Mouse (Mus musculus) regulatory T cell (primary cell): Measurements from ENCODE around the gene Gpr137.
"Not testable (repeated sequence)": the region's sequence is repeated elsewhere in the genome, so short reads cannot be mapped to it uniquely, and the experiment has no call there.

Experiments
- in situ Hi-C: fragments of 300-600 bp; cut with MboI, MseI; formaldehyde crosslinking; loops from one replicate; pipeline ENCODE4 v1.15.1; 2025; ENCODE audit warnings: high pct_unique_total_duplicates

Gpr137 gene

GRCm38 (mm10) chr19:6942249-6942691 is at the start of gene Gpr137:
Gene Gpr137 (minus strand): TSS chr19:6942480.
- in situ Hi-C loops: no loop called here

GRCm38 (mm10) chr19:6991166-6991565 is 48.9 kb upstream of the Gpr137 start:
- in situ Hi-C loops: not testable (repeated sequence)

- in situ Hi-C loops: no loop called here
Measured at GRCm38 (mm10) chr19:6990712-6991111, 48.4 kb upstream of the Gpr137 start.

GRCm38 (mm10) chr19:6989251-6989650 is 47.0 kb upstream of the Gpr137 start:
- in situ Hi-C loops: no loop called here

GRCm38 (mm10) chr19:6987904-6988285 is 45.6 kb upstream of the Gpr137 start:
- in situ Hi-C loops: no loop called here

GRCm38 (mm10) chr19:6987061-6987903 is 45.0 kb upstream of the Gpr137 start, which contains the start of gene Vegfb:
Gene Vegfb (minus strand): TSS chr19:6987651.
- in situ Hi-C loops: no loop called here

GRCm38 (mm10) chr19:6985951-6986708 is 43.9 kb upstream of the Gpr137 start:
- in situ Hi-C loops: no loop called here

- in situ Hi-C loops: no loop called here
Measured at GRCm38 (mm10) chr19:6985300-6985699, 43.0 kb upstream of the Gpr137 start.

- in situ Hi-C loops: no loop called here
Measured at GRCm38 (mm10) chr19:6983621-6984020, 41.3 kb upstream of the Gpr137 start.

GRCm38 (mm10) chr19:6981465-6981864 is 39.2 kb upstream of the Gpr137 start:
- in situ Hi-C loops: no loop called here

GRCm38 (mm10) chr19:6980381-6981093 is 38.3 kb upstream of the Gpr137 start, which contains the start of gene Fkbp2:
Gene Fkbp2 (minus strand): TSS chr19:6980501.
- in situ Hi-C loops: no loop called here

GRCm38 (mm10) chr19:6979486-6980380 is 37.5 kb upstream of the Gpr137 start:
- in situ Hi-C loops: loop anchor here (10.0 kb wide), 1 partner anchor 905 kb away; the partner anchor contains the start of gene Vps51

- in situ Hi-C loops: loop anchor here (10.0 kb wide), 1 partner anchor 904 kb away; the partner anchor contains the start of gene Vps51
Measured at GRCm38 (mm10) chr19:6979001-6979479, 36.8 kb upstream of the Gpr137 start.

- in situ Hi-C loops: loop anchor here (10.0 kb wide), 1 partner anchor 904 kb away; the partner anchor contains the start of gene Vps51
Measured at GRCm38 (mm10) chr19:6978639-6978974, 36.3 kb upstream of the Gpr137 start.

- in situ Hi-C loops: loop anchor here (10.0 kb wide), 1 partner anchor 903 kb away; the partner anchor contains the start of gene Vps51
Measured at GRCm38 (mm10) chr19:6977759-6978638, 35.7 kb upstream of the Gpr137 start.

GRCm38 (mm10) chr19:6975537-6976521 is 33.5 kb upstream of the Gpr137 start, which contains the start of gene Plcb3:
Gene Plcb3 (minus strand): TSS chr19:6976470.
- in situ Hi-C loops: loop anchor here (10.0 kb wide), 1 partner anchor 901 kb away; the partner anchor contains the start of gene Vps51

- in situ Hi-C loops: loop anchor here (10.0 kb wide), 1 partner anchor 900 kb away; the partner anchor contains the start of gene Vps51
Measured at GRCm38 (mm10) chr19:6974211-6975205, 32.2 kb upstream of the Gpr137 start, which contains the start of gene Ppp1r14b. Gene Ppp1r14b (plus strand): TSS chr19:6974968.
